19 mouse cellular contexts compared by ENCODE assay signal in the genomic region with DNA sequence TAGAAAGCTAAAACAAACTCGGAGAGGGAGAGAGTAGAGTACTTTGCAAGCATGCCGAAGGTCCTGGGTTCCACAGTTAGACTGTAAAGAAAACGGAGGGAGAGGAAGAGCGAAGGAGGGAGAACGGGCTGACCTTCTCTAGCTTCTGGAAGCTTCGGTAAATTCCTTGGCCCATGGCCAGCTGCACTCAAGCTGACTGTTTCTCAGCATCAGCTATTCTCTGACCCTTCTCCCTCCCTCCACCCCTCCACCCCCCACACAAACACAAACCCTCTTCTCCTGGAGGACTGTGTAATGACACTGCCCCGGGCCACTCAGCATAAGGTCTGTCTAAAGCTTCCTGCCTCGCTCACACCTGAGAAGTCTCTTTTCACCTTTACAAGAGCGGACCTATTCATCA. TPM values are rescaled to one million over a fixed set of nuclear protein-coding genes. Genes with fewer than 3 reads are reported as not detected.
DNase-seq lines count a peak whose midpoint lies in the region; ATAC-seq lines count a peak whose summit lies in the region.
"Had no signal": no experiment of that assay in that cellular context is flagged by ENCODE, and none has a peak within 500 bp of the region (broad histone marks: within the 10 kb centered on the region; RNA-seq: fewer than 3 reads in every experiment).

No protein-coding gene starts in this region.

- ATAC-seq in heart, embryonic 16.5 days (replicated peaks; ENCODE audit: extremely low read depth, insufficient read depth, low FRiP score): peak; percentile 41; the same call in 1 of the 2 replicates
- no peak for ATAC-seq in liver, embryonic 11.5 days (replicated peaks; ENCODE audit: low FRiP score)
- ATAC-seq: lung, postnatal 0 days had no signal

- intact Hi-C loops in heart, postnatal 36 days (cut with DNase I): no loop called here

- peaks cover 10% of the 10 kb centered on the region for H3K4me1 ChIP-seq in heart, embryonic 16.5 days (ENCODE audit: control insufficient read depth, insufficient read depth, low read length)
- peaks cover 3% of the 10 kb centered on the region; the same call in 1 of the 2 replicates for H3K4me1 ChIP-seq in liver, embryonic 11.5 days (replicated peaks; ENCODE audit: control insufficient read depth, insufficient read depth, low read length)
- H3K4me1 ChIP-seq: embryonic facial prominence, embryonic 15.5 days; limb, embryonic 12.5 days had no signal

- no peak overlapping the region for H3K4me2 ChIP-seq in heart, embryonic 16.5 days (ENCODE audit: low read depth, low read length)
- H3K4me2 ChIP-seq in liver, embryonic 11.5 days: no peak overlapping the region
- H3K4me2 ChIP-seq: embryonic facial prominence, embryonic 15.5 days; limb, embryonic 12.5 days had no signal

- no peak overlapping the region for H3K9ac ChIP-seq in heart, embryonic 16.5 days (ENCODE audit: low read length)
- no peak overlapping the region for H3K9ac ChIP-seq in liver, embryonic 11.5 days (ENCODE audit: low read depth, low read length)
- H3K9ac ChIP-seq: embryonic facial prominence, embryonic 15.5 days; limb, embryonic 12.5 days; liver, embryonic 14.5 days had no signal

- no peaks in the 10 kb centered on the region for H3K27me3 ChIP-seq in heart, embryonic 16.5 days (ENCODE audit: control insufficient read depth, insufficient read depth, low read length)
- H3K27me3 ChIP-seq in liver, embryonic 11.5 days (replicated peaks; ENCODE audit: control insufficient read depth, insufficient read depth, low read length): no peaks in the 10 kb centered on the region
- H3K27me3 ChIP-seq: CH12.LX; embryonic facial prominence, embryonic 15.5 days had no signal

- no peaks in the 10 kb centered on the region for H3K36me3 ChIP-seq in heart, embryonic 16.5 days (ENCODE audit: control insufficient read depth, insufficient read depth)
- no peaks in the 10 kb centered on the region for H3K36me3 ChIP-seq in liver, embryonic 11.5 days (ENCODE audit: control insufficient read depth, insufficient read depth, low read length)
- H3K36me3 ChIP-seq: embryonic facial prominence, embryonic 15.5 days; forebrain, embryonic 10.5 days; limb, embryonic 12.5 days had no signal

- DNase-seq in adrenal gland, postnatal 36 days: peak; percentile 28 to 46
- no peak for DNase-seq in adrenal gland, adult 2 months
- no peak for DNase-seq in heart, postnatal 36 days
- peak; percentile 22 for DNase-seq in ovary, postnatal 36 days (ENCODE audit: low spot score)
- no peak for DNase-seq in ovary, adult 18-20 months (ENCODE audit: low spot score)
- peak; percentile 53 for DNase-seq in yolk sac, embryonic 10.5 days (ENCODE audit: low spot score)
- no peak for DNase-seq in liver, embryonic 11.5 days (ENCODE audit: low spot score)
- DNase-seq: cerebellum, adult 9-10 months; gastrocnemius, postnatal 10 days; midbrain, embryonic 14.5 days; thymus, adult 2 months had no signal

- no peaks in the 10 kb centered on the region for H3K9me3 ChIP-seq in heart, embryonic 16.5 days (replicated peaks; ENCODE audit: control insufficient read depth, low read length)
- no peaks in the 10 kb centered on the region for H3K9me3 ChIP-seq in liver, embryonic 11.5 days (ENCODE audit: control insufficient read depth, low read length)
- H3K9me3 ChIP-seq: embryonic facial prominence, embryonic 15.5 days had no signal

- 0 out of 2 replicates have a peak overlapping the region, but pooled peaks have one; percentile 9 for H3K27ac ChIP-seq in heart, embryonic 16.5 days (ENCODE audit: low read length)
- no peak overlapping the region for H3K27ac ChIP-seq in liver, embryonic 11.5 days (ENCODE audit: low read depth, low read length)
- H3K27ac ChIP-seq: embryonic facial prominence, embryonic 15.5 days; forebrain, embryonic 10.5 days; layer of hippocampus, adult 2 months; limb, embryonic 12.5 days; liver, embryonic 14.5 days had no signal

- H3K4me3 ChIP-seq in heart, embryonic 16.5 days (ENCODE audit: low read length): no peak overlapping the region
- H3K4me3 ChIP-seq in liver, embryonic 11.5 days (ENCODE audit: low read depth, low read length): no peak overlapping the region
- H3K4me3 ChIP-seq: embryonic facial prominence, embryonic 15.5 days; forebrain, embryonic 10.5 days; layer of hippocampus, adult 2 months; limb, embryonic 12.5 days had no signal

- WGBS in heart, embryonic 16.5 days: 21% methylated on average over 9 of the region's 9 CpGs
- WGBS in liver, embryonic 11.5 days: 49% methylated on average over 9 of the region's 9 CpGs

RNA-seq across cellular contexts. Expression of a gene that starts 11.8 kb away (rescaled TPM):
- total RNA-seq in adrenal gland, postnatal 36 days (2021): 10 to 100 TPM; 55.9 to 77.6 TPM
- 10 to 100 TPM; 52.6 to 95.2 TPM for total RNA-seq in adrenal gland, adult 2 months (2021)
- polyA plus RNA-seq in adrenal gland, adult 2 months (2012; rRNA removed): 93.6 and 106 TPM in 2 replicates
- polyA plus RNA-seq in heart, embryonic 16.5 days (2015; fragmentation: Nextera tagmentation; extraction: Ambion mirVana): 51.5 and 53.1 TPM in 2 replicates
- total RNA-seq in heart, postnatal 36 days (2021): 10 to 100 TPM; 35.8 to 42.6 TPM
- polyA plus RNA-seq in liver, embryonic 11.5 days (2014; fragmentation: Nextera tagmentation; extraction: Ambion mirVana): 44.8 and 49.2 TPM in 2 replicates

Comparison
In these comparisons a context has a peak if more than half of its experiments do, and no peak if none do; other contexts are left out.
1. DNase-seq: peak in adrenal gland, postnatal 36 days (2 of 2), ovary, postnatal 36 days (single experiment) and yolk sac, embryonic 10.5 days (single experiment); none in adrenal gland, adult 2 months (single experiment), heart, postnatal 36 days (0 of 2), ovary, adult 18-20 months (single experiment) and liver, embryonic 11.5 days (single experiment).